8 mouse cellular contexts compared by ENCODE assay signal in genomic region chr12:71136130-71136973, GRCm38 (mm10). TPM values are rescaled to one million over a fixed set of nuclear protein-coding genes. Genes with fewer than 3 reads are reported as not detected.
DNase-seq lines count a peak whose midpoint lies in the region; ATAC-seq and TF ChIP-seq lines count a peak whose summit lies in the region.

TSS of gene Timm9 (minus strand) at chr12:71136684.
TSS of gene 2700049A03Rik (plus strand) at chr12:71136848.

- peak within 1 kb of the TSS; percentile 82 for H3K4me3 ChIP-seq in cortical plate, adult 2 months (ENCODE audit: insufficient read depth, low read length)
- H3K4me3 ChIP-seq in gastrocnemius, adult 2 months, result peak within 1 kb of the TSS; percentile 92
- H3K4me3 ChIP-seq in hindbrain, postnatal 0 days (ENCODE audit: low read length), result peak within 1 kb of the TSS; percentile 98
- H3K4me3 ChIP-seq in left cerebral cortex, adult 2 months, result peak within 1 kb of the TSS; percentile 80
- H3K4me3 ChIP-seq in macrophage (ENCODE audit: inconsistent target), result peak within 1 kb of the TSS; percentile 87

- peak; percentile 92 for TF ChIP-seq POLR2A in cortical plate, adult 2 months (IDR thresholded peaks at IDR 0.05; ENCODE audit: extremely low read depth, insufficient read depth, low read length)

- peak within 1 kb of the TSS; percentile 83 for H3K4me2 ChIP-seq in hindbrain, postnatal 0 days (ENCODE audit: low read depth, low read length)

- H3K9ac ChIP-seq in hindbrain, postnatal 0 days (replicated peaks; ENCODE audit: low read length), result peak within 1 kb of the TSS; percentile 88

- DNase-seq in gastrocnemius, adult 2 months, result peak; percentile 81
- DNase-seq in hindbrain, postnatal 0 days (ENCODE audit: low spot score), result peak; percentile 88
- peak; percentile 70 to 80 for DNase-seq in left cerebral cortex, adult 2 months (ENCODE audit: extremely low spot score in 1 of 2, low spot score in 2 of 2)
- DNase-seq in right cerebral cortex, adult 18-20 months, result peak; percentile 81
- DNase-seq in urinary bladder, postnatal 25 days (ENCODE audit: low spot score), result peak; percentile 69

- H3K36me3 ChIP-seq in hindbrain, postnatal 0 days (ENCODE audit: insufficient read depth, low read length), result peaks cover 14% of the 10 kb centered on the region; the same call in 1 of the 2 replicates
- H3K36me3 ChIP-seq in macrophage (ENCODE audit: inconsistent target), result peaks cover 28% of the 10 kb centered on the region

- no peaks in the 10 kb centered on the region for H3K27me3 ChIP-seq in hindbrain, postnatal 0 days (ENCODE audit: insufficient read depth, low read length)

- 1% methylated on average over 52 of the region's 52 CpGs for WGBS in hindbrain, postnatal 0 days
- 1% methylated on average over 37 of the region's 52 CpGs for WGBS in macrophage (ENCODE audit: missing documents)

- peaks cover 42% of the 10 kb centered on the region for H3K79me2 ChIP-seq in macrophage (ENCODE audit: inconsistent target)

- peak; percentile 67 for ATAC-seq in activated CD4-positive, CD25-positive, alpha-beta regulatory T cell, adult 4 months
- peak; percentile 89 for ATAC-seq in hindbrain, postnatal 0 days

- no peak for TF ChIP-seq CTCF in cortical plate, adult 2 months (IDR thresholded peaks at IDR 0.05; ENCODE audit: extremely low read depth, insufficient read depth, low read length)
- TF ChIP-seq CTCF in gastrocnemius, adult 2 months (IDR thresholded peaks at IDR 0.05), result no peak
- TF ChIP-seq CTCF in hindbrain, postnatal 0 days (IDR thresholded peaks at IDR 0.05; ENCODE audit: low read depth), result no peak; the same call in 1 of the 2 replicates
- TF ChIP-seq CTCF in left cerebral cortex, adult 2 months (IDR thresholded peaks at IDR 0.05), result no peak

- no peak within 1 kb of the TSS for H3K27ac ChIP-seq in cortical plate, adult 2 months (ENCODE audit: insufficient read depth, low read length)
- H3K27ac ChIP-seq in gastrocnemius, adult 2 months, result peak within 1 kb of the TSS; percentile 98
- peak within 1 kb of the TSS; percentile 86 for H3K27ac ChIP-seq in hindbrain, postnatal 0 days
- peak within 1 kb of the TSS; percentile 93 for H3K27ac ChIP-seq in left cerebral cortex, adult 2 months
- H3K27ac ChIP-seq in macrophage, result peak within 1 kb of the TSS; percentile 93

- peaks cover 2% of the 10 kb centered on the region; the same call in 1 of the 2 replicates for H3K4me1 ChIP-seq in cortical plate, adult 2 months (ENCODE audit: control insufficient read depth, insufficient read depth, low read length)
- 0 out of 2 replicates have a peak, but pooled peaks cover 7% of the 10 kb centered on the region for H3K4me1 ChIP-seq in hindbrain, postnatal 0 days (ENCODE audit: insufficient read depth, low read length)

- intact Hi-C loops in gastrocnemius, adult 2 months (cut with DNase I), result loop anchor here (1.0 to 5.0 kb wide), 3 partner anchors 119 to 199 kb away; partner anchors contain the start of genes Actr10 and Arid4a
- intact Hi-C loops in left cerebral cortex, adult 2 months (cut with DNase I), result no loop called here

- no peaks in the 10 kb centered on the region for H3K9me3 ChIP-seq in hindbrain, postnatal 0 days (ENCODE audit: low read length)

RNA-seq across cellular contexts. Expression of gene Timm9, which starts in this region (rescaled TPM):
- polyA plus RNA-seq in activated CD4-positive, CD25-positive, alpha-beta regulatory T cell, adult 4 months (2017; shearing (Covaris generic)), result 10 to 100 TPM; 33.1 to 38.3 TPM
- 78.9 and 85.0 TPM in 2 replicates for polyA plus RNA-seq in cortical plate, adult 2 months (2012; rRNA removed)
- 10 to 100 TPM; 26.5 to 32.6 TPM for total RNA-seq in gastrocnemius, adult 2 months (2021)
- total RNA-seq in hindbrain, postnatal 0 days (2014; rRNA removed), result 46.2 and 58.0 TPM in 2 replicates
- 147 TPM in 2 replicates for polyA plus RNA-seq in hindbrain, postnatal 0 days (2015; fragmentation: Nextera tagmentation; extraction: Ambion mirVana)
- 10 to 100 TPM; 60.3 to 63.6 TPM for total RNA-seq in left cerebral cortex, adult 2 months (2021)
- 10 to 100 TPM in 24 of 26 experiments, 1 to 10 TPM in 2; 5.0 to 63.1 (median 24.0) TPM for total RNA-seq in macrophage (2018; cell fraction: chromatin; rRNA removed)
- total RNA-seq in macrophage (2018; cell fraction: cytosol; rRNA removed), result 10 to 100 TPM in 20 of 26 experiments, 1 to 10 TPM in 6; 5.1 to 19.3 (median 12.3) TPM
- total RNA-seq in macrophage (2018; cell fraction: nucleus; rRNA removed), result 10 to 100 TPM in 24 of 26 experiments, 1 to 10 TPM in 2; 8.4 to 72.5 (median 20.2) TPM
- 9.7 to 30.7 TPM (median 14.3 TPM) in 3 replicates for polyA plus RNA-seq in macrophage (2018)

RNA-seq across cellular contexts. Expression of gene 2700049A03Rik, which starts in this region (rescaled TPM):
- 10 to 100 TPM in 1 of 2 experiments, 1 to 10 TPM in 1; 8.0 to 10.8 TPM for polyA plus RNA-seq in activated CD4-positive, CD25-positive, alpha-beta regulatory T cell, adult 4 months (2017; shearing (Covaris generic))
- polyA plus RNA-seq in cortical plate, adult 2 months (2012; rRNA removed), result 5.3 and 5.5 TPM in 2 replicates
- 1 to 10 TPM; 3.3 to 4.8 TPM for total RNA-seq in gastrocnemius, adult 2 months (2021)
- total RNA-seq in hindbrain, postnatal 0 days (2014; rRNA removed), result 7.2 and 7.8 TPM in 2 replicates
- polyA plus RNA-seq in hindbrain, postnatal 0 days (2015; fragmentation: Nextera tagmentation; extraction: Ambion mirVana), result 7.4 and 7.5 TPM in 2 replicates
- 1 to 10 TPM; 5.6 to 5.7 TPM for total RNA-seq in left cerebral cortex, adult 2 months (2021)
- 10 to 100 TPM in 18 of 26 experiments, 1 to 10 TPM in 8; 3.2 to 32.9 (median 15.5) TPM for total RNA-seq in macrophage (2018; cell fraction: chromatin; rRNA removed)
- 1 to 10 TPM; 1.4 to 5.4 (median 3.0) TPM for total RNA-seq in macrophage (2018; cell fraction: cytosol; rRNA removed)
- 10 to 100 TPM in 8 of 26 experiments, 1 to 10 TPM in 18; 1.9 to 20.1 (median 6.6) TPM for total RNA-seq in macrophage (2018; cell fraction: nucleus; rRNA removed)
- polyA plus RNA-seq in macrophage (2018), result 2.9 to 3.8 TPM (median 3.0 TPM) in 3 replicates
